Mouse (Mus musculus) forebrain, embryonic 15.5 days (tissue): ENCODE measurements around the gene Psmd12. TPM values are rescaled to one million over a fixed set of nuclear protein-coding genes. Genes with fewer than 3 reads are reported as not detected.
"Not testable (repeated sequence)": the region's sequence is repeated elsewhere in the genome, so short reads cannot be mapped to it uniquely, and the experiment has no call there.

Experiments used
- ATAC-seq: fragments of 200-750 bp; cut with Nextera tagmentation; replicated peaks from 2 replicates; pipeline ENCODE4 v1.8.0; 2017; ENCODE audit warnings: mild to moderate bottlenecking, moderate TSS enrichment, moderate library complexity
- H3K27ac ChIP-seq: fragments of 300-500 bp; sonication (generic); replicated peaks from 2 replicates; pipeline ENCODE4 v1.5.1; 2015; ENCODE audit warnings: mild to moderate bottlenecking, inconsistent platforms
- H3K27me3 ChIP-seq: fragments of 300-500 bp; sonication (generic); 2 replicates; pipeline ENCODE4 v1.6.1; 2015; ENCODE audit warnings: inconsistent platforms
- H3K36me3 ChIP-seq: fragments of 300-500 bp; sonication (generic); 2 replicates; pipeline ENCODE4 v1.6.1; 2015; ENCODE audit warnings: mild to moderate bottlenecking, inconsistent platforms
- H3K4me1 ChIP-seq: fragments of 300-500 bp; sonication (generic); 2 replicates; pipeline ENCODE4 v1.6.1; 2015; ENCODE audit warnings: inconsistent platforms
- H3K4me2 ChIP-seq: fragments of 300-500 bp; sonication (generic); replicated peaks from 2 replicates; pipeline ENCODE4 v1.6.1; 2015; ENCODE audit warnings: mild to moderate bottlenecking, inconsistent platforms
- H3K4me3 ChIP-seq: fragments of 300-500 bp; sonication (generic); 2 replicates; pipeline ENCODE4 v1.5.1; 2015; ENCODE audit warnings: mild to moderate bottlenecking, inconsistent platforms
- H3K9ac ChIP-seq: fragments of 300-500 bp; sonication (generic); replicated peaks from 2 replicates; pipeline ENCODE4 v1.6.1; 2015; ENCODE audit warnings: mild to moderate bottlenecking, inconsistent platforms
- H3K9me3 ChIP-seq: fragments of 300-500 bp; sonication (generic); 2 replicates; pipeline ENCODE4 v1.6.1; 2016; ENCODE audit warnings: inconsistent platforms
- WGBS: fragments of 180-500 bp; shearing (Covaris S2); methylation state at CpG from one replicate; pipeline ENCODE4 v1.1.7; 2015; ENCODE audit warnings: mixed read lengths; 5-methylcytosine and 5-hydroxymethylcytosine counted together
- polyA plus RNA-seq: library from polyadenylated mRNA; unstranded; fragments of >200 nt; fragmentation: Nextera tagmentation; extraction: Ambion mirVana; gene quantifications from 2 replicates; pipeline ENCODE4 v1.2.1, GENCODE M21; 2015

Gene Psmd12
- polyA plus RNA-seq, 1 experiment from 2014 or later, result 149 TPM

GRCm38 (mm10) chr11:107479862-107480203, 549 bp downstream of the Psmd12 start:
- peak overlapping the region; percentile 83 for H3K4me2 ChIP-seq

GRCm38 (mm10) chr11:107484341-107484740, 5.1 kb downstream of the Psmd12 start:
- WGBS, result 96% methylated on average over 3 of the region's 3 CpGs
- no peak overlapping the region for H3K27ac ChIP-seq
- peaks cover 39% of the 10 kb centered on the region for H3K36me3 ChIP-seq

More at GRCm38 (mm10) chr11:107479862-107480203, 549 bp downstream of the Psmd12 start:
- WGBS, result 2% methylated on average over 10 of the region's 10 CpGs
- Histone ChIP-seq H3K4me1 (peaks cover 23% of the 10 kb centered on the region), H3K27ac (peak overlapping the region; percentile 75; the same call in 1 of the 2 replicates), H3K27me3 (no peaks in the 10 kb centered on the region), H3K9me3 (no peaks in the 10 kb centered on the region), H3K9ac (peak overlapping the region; percentile 98), H3K4me3 (peak overlapping the region; percentile 92), H3K36me3 (no peaks in the 10 kb centered on the region)
- no peak; the same call in 1 of the 2 replicates for ATAC-seq

GRCm38 (mm10) chr11:107502801-107503200, 23.5 kb downstream of the Psmd12 start:
- Histone ChIP-seq H3K36me3 (peaks cover 17% of the 10 kb centered on the region), H3K9ac (no peak overlapping the region), H3K27me3 (no peaks in the 10 kb centered on the region), H3K4me1 (no peaks in the 10 kb centered on the region), H3K4me2 (no peak overlapping the region), H3K9me3 (no peaks in the 10 kb centered on the region), H3K27ac (no peak overlapping the region), H3K4me3 (no peak overlapping the region)
- ATAC-seq, result no peak
- WGBS, result 87% methylated on average over 8 of the region's 8 CpGs

More at GRCm38 (mm10) chr11:107484341-107484740, 5.1 kb downstream of the Psmd12 start:
- no peak for ATAC-seq
- Histone ChIP-seq H3K4me3 (no peak overlapping the region), H3K9ac (no peak overlapping the region), H3K4me2 (no peak overlapping the region), H3K9me3 (no peaks in the 10 kb centered on the region), H3K27me3 (no peaks in the 10 kb centered on the region), H3K4me1 (peaks cover 23% of the 10 kb centered on the region)

- H3K4me3 ChIP-seq, H3K27me3 ChIP-seq, ATAC-seq, H3K36me3 ChIP-seq, H3K9me3 ChIP-seq, H3K27ac ChIP-seq, H3K9ac ChIP-seq, H3K4me2 ChIP-seq, H3K4me1 ChIP-seq: not testable (repeated sequence)
- 96% methylated on average over 3 of the region's 4 CpGs for WGBS
Observed at GRCm38 (mm10) chr11:107504364-107504763, 25.1 kb downstream of the Psmd12 start.

- H3K27me3 ChIP-seq, result no peaks in the 10 kb centered on the region
- no peak overlapping the region for H3K4me2 ChIP-seq
- H3K9me3 ChIP-seq, result no peaks in the 10 kb centered on the region
- no peak overlapping the region for H3K4me3 ChIP-seq
- no peak overlapping the region for H3K27ac ChIP-seq
- 58% methylated on average over 1 of the region's 1 CpGs for WGBS
- no peak for ATAC-seq
- peaks cover 11% of the 10 kb centered on the region for H3K4me1 ChIP-seq
- H3K9ac ChIP-seq, result no peak overlapping the region
- H3K36me3 ChIP-seq, result no peaks in the 10 kb centered on the region
Observed at GRCm38 (mm10) chr11:107506260-107506659, 27.0 kb downstream of the Psmd12 start.

GRCm38 (mm10) chr11:107509631-107510338, 30.5 kb downstream of the Psmd12 start:
- Histone ChIP-seq H3K36me3 (no peaks in the 10 kb centered on the region), H3K4me2 (peak overlapping the region; percentile 21; the same call in 1 of the 2 replicates), H3K27ac (no peak overlapping the region), H3K4me1 (peaks cover 14% of the 10 kb centered on the region), H3K27me3 (no peaks in the 10 kb centered on the region), H3K4me3 (no peak overlapping the region), H3K9ac (no peak overlapping the region), H3K9me3 (no peaks in the 10 kb centered on the region)
- 0 out of 2 replicates have a peak, but pooled peaks have one; percentile 38 for ATAC-seq
- 26% methylated on average over 11 of the region's 11 CpGs for WGBS

- ATAC-seq, result no peak
- H3K9ac ChIP-seq, result no peak overlapping the region
- H3K4me1 ChIP-seq, result peaks cover 14% of the 10 kb centered on the region
- no peaks in the 10 kb centered on the region for H3K36me3 ChIP-seq
- H3K4me3 ChIP-seq, result no peak overlapping the region
- no peaks in the 10 kb centered on the region for H3K9me3 ChIP-seq
- WGBS, result 6% methylated on average over 18 of the region's 18 CpGs
- no peaks in the 10 kb centered on the region for H3K27me3 ChIP-seq
- no peak overlapping the region for H3K27ac ChIP-seq
- H3K4me2 ChIP-seq, result 0 out of 2 replicates have a peak overlapping the region, but pooled peaks have one; percentile 6
Observed at GRCm38 (mm10) chr11:107510362-107511269, 31.3 kb downstream of the Psmd12 start.

GRCm38 (mm10) chr11:107511954-107512353, 32.7 kb downstream of the Psmd12 start:
- not testable (repeated sequence) for H3K27me3 ChIP-seq, H3K36me3 ChIP-seq, ATAC-seq, H3K9ac ChIP-seq, H3K4me2 ChIP-seq, H3K4me3 ChIP-seq, H3K27ac ChIP-seq, H3K9me3 ChIP-seq
- WGBS, result 51% methylated on average over 5 of the region's 5 CpGs
- peaks cover 14% of the 10 kb centered on the region for H3K4me1 ChIP-seq

- Histone ChIP-seq H3K27ac (no peak overlapping the region), H3K4me1 (peaks cover 14% of the 10 kb centered on the region), H3K4me3 (no peak overlapping the region), H3K4me2 (no peak overlapping the region), H3K9me3 (no peaks in the 10 kb centered on the region), H3K27me3 (no peaks in the 10 kb centered on the region), H3K36me3 (no peaks in the 10 kb centered on the region), H3K9ac (no peak overlapping the region)
- ATAC-seq, result no peak
- 43% methylated on average over 10 of the region's 10 CpGs for WGBS
Observed at GRCm38 (mm10) chr11:107513047-107513446, 33.8 kb downstream of the Psmd12 start.

- H3K4me3 ChIP-seq, result no peak overlapping the region
Observed at GRCm38 (mm10) chr11:107516387-107516786, 37.1 kb downstream of the Psmd12 start.

GRCm38 (mm10) chr11:107518645-107519429, 39.6 kb downstream of the Psmd12 start:
- H3K9ac ChIP-seq, result no peak overlapping the region
- H3K4me1 ChIP-seq, result no peaks in the 10 kb centered on the region
- 78% methylated on average over 5 of the region's 5 CpGs for WGBS
- H3K27me3 ChIP-seq, result no peaks in the 10 kb centered on the region
- H3K4me3 ChIP-seq, result no peak overlapping the region
- H3K36me3 ChIP-seq, result no peaks in the 10 kb centered on the region
- no peak overlapping the region for H3K27ac ChIP-seq
- H3K4me2 ChIP-seq, result no peak overlapping the region
- H3K9me3 ChIP-seq, result no peaks in the 10 kb centered on the region
- ATAC-seq, result no peak

More at GRCm38 (mm10) chr11:107516387-107516786, 37.1 kb downstream of the Psmd12 start:
- Histone ChIP-seq H3K9me3 (no peaks in the 10 kb centered on the region), H3K36me3 (no peaks in the 10 kb centered on the region), H3K27me3 (no peaks in the 10 kb centered on the region), H3K4me1 (peaks cover 3% of the 10 kb centered on the region; the same call in 1 of the 2 replicates), H3K9ac (no peak overlapping the region), H3K4me2 (no peak overlapping the region), H3K27ac (no peak overlapping the region)
- 84% methylated on average over 2 of the region's 2 CpGs for WGBS
- ATAC-seq, result no peak
